Mouse (Mus musculus) cerebellum, adult 2 months (tissue): ENCODE measurements at regions not wholly inside any gene's neighbourhood (a gene's known extent, or its start where the extent isn't known, plus 50 kb on each side); places are given as distances from the start of the nearest gene placed in this dataset.

Experiments used
- CTCF ChIP-seq: fragments of 200-500 bp; IDR thresholded peaks from 2 replicates; pipeline ENCODE4 v1.5.1; 2011; ENCODE audit warnings: low read depth, mild to moderate bottlenecking, control low read depth, low read length, moderate library complexity, borderline replicate concordance; ENCODE audit not compliant: insufficient read depth
- POLR2A ChIP-seq: fragments of 200-500 bp; IDR thresholded peaks from 2 replicates; pipeline ENCODE4 v1.6.1; 2011; ENCODE audit warnings: low read length, control low read depth, borderline replicate concordance; ENCODE audit not compliant: insufficient read depth

DNA sequence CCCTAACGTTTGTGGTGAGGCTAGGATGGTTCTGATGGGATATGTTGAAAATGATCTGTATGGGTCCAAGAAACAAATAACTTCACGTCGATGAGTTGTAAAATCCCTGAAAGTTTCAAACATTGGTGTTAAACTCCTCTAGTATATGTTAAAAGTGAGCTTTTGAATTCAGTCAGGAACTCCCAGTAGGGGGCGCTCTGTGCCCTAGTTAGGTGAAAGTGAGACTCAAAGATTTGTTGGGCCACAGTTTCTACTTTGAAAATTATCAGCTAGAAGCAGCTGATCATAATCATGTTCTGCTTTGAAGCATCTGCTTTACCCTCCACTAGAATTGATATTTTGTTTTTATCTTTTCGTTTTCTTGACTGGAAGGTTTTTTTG, 215.6 kb downstream of the Samd9l start:
- TF ChIP-seq CTCF (no peak), POLR2A (no peak)
